ENCODE assay signal across 22 mouse cellular contexts in genomic region chr2:91242547-91242946, GRCm38 (mm10). TPM values are rescaled to one million over a fixed set of nuclear protein-coding genes. Genes with fewer than 3 reads are reported as not detected.
DNase-seq lines count a peak whose midpoint lies in the region; ATAC-seq and TF ChIP-seq lines count a peak whose summit lies in the region.
"Had no signal": no experiment of that assay in that cellular context is flagged by ENCODE, and none has a peak within 500 bp of the region (broad histone marks: within the 10 kb centered on the region; RNA-seq: fewer than 3 reads in every experiment).

No protein-coding gene starts in this region.

- no peak overlapping the region for H3K9ac ChIP-seq in CH12.LX (ENCODE audit: insufficient read depth, low read depth)
- no peak overlapping the region for H3K9ac ChIP-seq in liver, embryonic 13.5 days
- no peak overlapping the region for H3K9ac ChIP-seq in forebrain, embryonic 12.5 days
- H3K9ac ChIP-seq: forebrain, postnatal 0 days; liver, embryonic 14.5 days had no signal

- peak overlapping the region; percentile 32; the same call in 1 of the 2 replicates for H3K4me2 ChIP-seq in CH12.LX (ENCODE audit: insufficient read depth, low read depth, poor library complexity, severe bottlenecking)
- no peak overlapping the region for H3K4me2 ChIP-seq in liver, embryonic 13.5 days
- H3K4me2 ChIP-seq in forebrain, embryonic 12.5 days: no peak overlapping the region

- in situ Hi-C loops in CH12.LX (cut with MboI; ENCODE audit: low pct_ligation_motif_present, low pct_unique_long_range_greater_than_20kb, low sequenced_read_pairs): no loop called here

- dilution Hi-C loops in CH12.LX (cut with MboI; ENCODE audit: extremely low pct_ligation_motif_present, extremely low pct_unique_long_range_greater_than_20kb, low sequenced_read_pairs): no loop called here

- TF ChIP-seq EP300 in CH12.LX (IDR thresholded peaks at IDR 0.05; ENCODE audit: low read length): no peak

- no peak for TF ChIP-seq CTCF in CH12.LX (conservative IDR thresholded peaks at IDR 0.05 in 1 of 2, IDR thresholded peaks at IDR 0.05 in 1 of 2; ENCODE audit: low read depth in 2 of 2, low read length in 2 of 2)

- WGBS in liver, embryonic 13.5 days (ENCODE audit: insufficient replicate concordance): 29% methylated on average over 5 of the region's 5 CpGs
- WGBS in forebrain, embryonic 12.5 days: 78% methylated on average over 5 of the region's 5 CpGs

- 0 out of 2 replicates have a peak, but pooled peaks have one; percentile 18 for ATAC-seq in liver, embryonic 13.5 days (ENCODE audit: low read depth)
- ATAC-seq in forebrain, embryonic 12.5 days (ENCODE audit: low FRiP score): no peak
- ATAC-seq: forebrain, postnatal 0 days had no signal

- H3K4me3 ChIP-seq in CH12.LX (replicated peaks in 1 of 3; ENCODE audit: low read depth in 2 of 3, low read length in 2 of 3, poor library complexity in 1 of 3): no peak overlapping the region
- no peak overlapping the region for H3K4me3 ChIP-seq in liver, embryonic 13.5 days (replicated peaks)
- no peak overlapping the region for H3K4me3 ChIP-seq in forebrain, embryonic 12.5 days (replicated peaks)
- H3K4me3 ChIP-seq: heart, adult 2 months; left cerebral cortex, adult 2 months had no signal

- H3K36me3 ChIP-seq in CH12.LX (replicated peaks in 1 of 2; ENCODE audit: control insufficient read depth in 1 of 2, insufficient read depth in 1 of 2, low read length in 1 of 2): no peaks in the 10 kb centered on the region
- no peaks in the 10 kb centered on the region for H3K36me3 ChIP-seq in liver, embryonic 13.5 days
- no peaks in the 10 kb centered on the region for H3K36me3 ChIP-seq in forebrain, embryonic 12.5 days (replicated peaks)

- TF ChIP-seq POLR2A in CH12.LX (IDR thresholded peaks at IDR 0.05; ENCODE audit: low read depth, low read length): no peak

- H3K27me3 ChIP-seq in CH12.LX (replicated peaks): no peaks in the 10 kb centered on the region
- no peaks in the 10 kb centered on the region for H3K27me3 ChIP-seq in liver, embryonic 13.5 days
- no peaks in the 10 kb centered on the region for H3K27me3 ChIP-seq in forebrain, embryonic 12.5 days

- H3K4me1 ChIP-seq in CH12.LX (ENCODE audit: control insufficient read depth in 1 of 2, insufficient read depth in 2 of 2): peaks cover 6 to 21% of the 10 kb centered on the region in 2 experiments; a peak in 3 of 4 replicates
- H3K4me1 ChIP-seq in liver, embryonic 13.5 days (replicated peaks): peaks cover 42% of the 10 kb centered on the region
- peaks cover 4% of the 10 kb centered on the region; the same call in 1 of the 2 replicates for H3K4me1 ChIP-seq in forebrain, embryonic 12.5 days

- DNase-seq in urinary bladder, postnatal 14 days (ENCODE audit: low spot score): peak; percentile 14
- no peak for DNase-seq in urinary bladder, adult 2 months (ENCODE audit: low spot score)
- peak; percentile 31 for DNase-seq in CH12.LX (ENCODE audit: extremely low read depth)
- DNase-seq in liver, embryonic 13.5 days: no peak
- no peak for DNase-seq in kidney, postnatal 36 days
- no peak for DNase-seq in frontal cortex, postnatal 14 days (ENCODE audit: low spot score in 2 of 2)
- DNase-seq: adrenal gland, postnatal 14 days; cerebellum, adult 11 months; cerebellum, postnatal 14 days; forebrain, postnatal 0 days; gastrocnemius, postnatal 14 days; heart, adult 2 months; kidney, adult 2 months; kidney, postnatal 14 days; left cerebral cortex, postnatal 4 days; lung, postnatal 14 days; thymus, postnatal 14 days had no signal

- no peak for TF ChIP-seq RAD21 in CH12.LX (IDR thresholded peaks at IDR 0.05; ENCODE audit: low read depth, low read length)

- H3K9me3 ChIP-seq in CH12.LX (replicated peaks; ENCODE audit: low read length): no peaks in the 10 kb centered on the region
- no peaks in the 10 kb centered on the region for H3K9me3 ChIP-seq in liver, embryonic 13.5 days (replicated peaks)
- H3K9me3 ChIP-seq in forebrain, embryonic 12.5 days: no peaks in the 10 kb centered on the region

- H3K79me2 ChIP-seq in CH12.LX (replicated peaks; ENCODE audit: control insufficient read depth, extremely low read depth, insufficient read depth, poor library complexity, severe bottlenecking): no peaks in the 10 kb centered on the region; the same call in 1 of the 2 replicates

- no peak overlapping the region for H3K27ac ChIP-seq in CH12.LX (ENCODE audit: insufficient read depth, low read depth)
- H3K27ac ChIP-seq in liver, embryonic 13.5 days: no peak overlapping the region
- no peak overlapping the region for H3K27ac ChIP-seq in forebrain, embryonic 12.5 days
- H3K27ac ChIP-seq: heart, adult 2 months; liver, embryonic 14.5 days had no signal

TF ChIP-seq in CH12.LX, 34 proteins besides CTCF, POLR2A, EP300 and RAD21:
- TF ChIP-seq BHLHE40 (IDR thresholded peaks at IDR 0.05; ENCODE audit: low read depth, low read length): peak; percentile 40; the same call in 1 of the 2 replicates
- peak; percentile 84 for TF ChIP-seq MYC (IDR thresholded peaks at IDR 0.05; ENCODE audit: low read depth, low read length)
- no peak for TF ChIP-seq UBTF (IDR thresholded peaks at IDR 0.05; ENCODE audit: low read depth, low read length)
- no peak for TF ChIP-seq GABPA (IDR thresholded peaks at IDR 0.05; ENCODE audit: insufficient replicate concordance, low read depth, low read length)
- TF ChIP-seq MXI1 (IDR thresholded peaks at IDR 0.05; ENCODE audit: low read depth, low read length): peak; percentile 53; the same call in 1 of the 2 replicates
- peak; percentile 36 for TF ChIP-seq ETS1 (conservative IDR thresholded peaks at IDR 0.05; ENCODE audit: low read depth, low read length)
- no peak for TF ChIP-seq KAT2A (IDR thresholded peaks at IDR 0.05; ENCODE audit: insufficient replicate concordance, low read length)
- TF ChIP-seq POLR2AphosphoS2 (IDR thresholded peaks at IDR 0.05; ENCODE audit: low read depth, low read length): no peak
- peak; percentile 92 for TF ChIP-seq MAX (IDR thresholded peaks at IDR 0.05; ENCODE audit: low read length)

RNA-seq across cellular contexts. Expression of gene Ddb2, which starts 5.8 kb away (rescaled TPM):
- polyA plus RNA-seq in urinary bladder, adult 2 months (2012; rRNA removed): 28.5 and 43.1 TPM in 2 replicates
- 11.0 and 13.9 TPM in 2 replicates for total RNA-seq in CH12.LX (2012; rRNA removed)
- 20.2 and 23.4 TPM in 2 replicates for total RNA-seq in CH12.LX (2014; rRNA removed)
- 14.1 and 15.2 TPM in 2 replicates for polyA plus RNA-seq in CH12.LX (2012; ENCODE audit: insufficient read length, low read depth)
- 5.5 and 6.0 TPM in 2 replicates for polyA plus RNA-seq in liver, embryonic 13.5 days (2015; fragmentation: Nextera tagmentation; extraction: Ambion mirVana)
- polyA plus RNA-seq in forebrain, embryonic 12.5 days (2016; fragmentation: Nextera tagmentation; extraction: Ambion mirVana): 10.3 TPM in 2 replicates

RNA-seq across cellular contexts. Expression of gene Pacsin3, which starts 13.2 kb away (rescaled TPM):
- polyA plus RNA-seq in urinary bladder, adult 2 months (2012; rRNA removed): 43.3 and 46.7 TPM in 2 replicates
- total RNA-seq in CH12.LX (2012; rRNA removed) (5.3 and 9.1 TPM in 2 replicates), CH12.LX (2014; rRNA removed) (1.2 and 1.5 TPM in 2 replicates)
- polyA plus RNA-seq in CH12.LX (2012; ENCODE audit: insufficient read length, low read depth): 1.4 and 3.1 TPM in 2 replicates
- polyA plus RNA-seq in liver, embryonic 13.5 days (2015; fragmentation: Nextera tagmentation; extraction: Ambion mirVana): 10.5 and 11.5 TPM in 2 replicates
- polyA plus RNA-seq in forebrain, embryonic 12.5 days (2016; fragmentation: Nextera tagmentation; extraction: Ambion mirVana): 28.1 and 29.1 TPM in 2 replicates
- total RNA-seq: megakaryocyte-erythroid progenitor cell, adult 5-6 weeks had no signal

RNA-seq across cellular contexts. Expression of gene Arfgap2, which starts 22.2 kb away (rescaled TPM):
- 30.7 and 41.6 TPM in 2 replicates for polyA plus RNA-seq in urinary bladder, adult 2 months (2012; rRNA removed)
- total RNA-seq in CH12.LX (2012; rRNA removed) (57.0 and 71.6 TPM in 2 replicates), CH12.LX (2014; rRNA removed) (48.3 and 55.1 TPM in 2 replicates)
- 77.6 and 80.0 TPM in 2 replicates for polyA plus RNA-seq in CH12.LX (2012; ENCODE audit: insufficient read length, low read depth)
- polyA plus RNA-seq in liver, embryonic 13.5 days (2015; fragmentation: Nextera tagmentation; extraction: Ambion mirVana): 64.1 and 70.4 TPM in 2 replicates
- 93.2 and 97.1 TPM in 2 replicates for polyA plus RNA-seq in forebrain, embryonic 12.5 days (2016; fragmentation: Nextera tagmentation; extraction: Ambion mirVana)

RNA-seq across cellular contexts. Expression of gene Acp2, which starts 39.9 kb away (rescaled TPM):
- polyA plus RNA-seq in urinary bladder, adult 2 months (2012; rRNA removed): 18.8 and 24.2 TPM in 2 replicates
- 3.1 and 4.2 TPM in 2 replicates for total RNA-seq in CH12.LX (2012; rRNA removed)
- 2.4 and 2.9 TPM in 2 replicates for total RNA-seq in CH12.LX (2014; rRNA removed)
- polyA plus RNA-seq in CH12.LX (2012; ENCODE audit: insufficient read length, low read depth): 3.1 TPM in 2 replicates
- polyA plus RNA-seq in liver, embryonic 13.5 days (2015; fragmentation: Nextera tagmentation; extraction: Ambion mirVana): 8.2 and 10.4 TPM in 2 replicates
- polyA plus RNA-seq in forebrain, embryonic 12.5 days (2016; fragmentation: Nextera tagmentation; extraction: Ambion mirVana): 33.2 and 33.9 TPM in 2 replicates

RNA-seq across cellular contexts. Expression of gene Nr1h3, which starts 39.9 kb away (rescaled TPM):
- 18.6 and 20.8 TPM in 2 replicates for polyA plus RNA-seq in urinary bladder, adult 2 months (2012; rRNA removed)
- total RNA-seq in CH12.LX (2012; rRNA removed) (0.50 and 0.93 TPM in 2 replicates), CH12.LX (2014; rRNA removed) (0.17 and 0.59 TPM in 2 replicates)
- 0.19 TPM in 1 of 2 replicates, not detected in the other for polyA plus RNA-seq in CH12.LX (2012; ENCODE audit: insufficient read length, low read depth)
- 14.1 and 16.5 TPM in 2 replicates for polyA plus RNA-seq in liver, embryonic 13.5 days (2015; fragmentation: Nextera tagmentation; extraction: Ambion mirVana)
- 1.4 TPM in 2 replicates for polyA plus RNA-seq in forebrain, embryonic 12.5 days (2016; fragmentation: Nextera tagmentation; extraction: Ambion mirVana)
- total RNA-seq: hematopoietic stem cell, adult 5-6 weeks; megakaryocyte-erythroid progenitor cell, adult 5-6 weeks had no signal

Comparison
In these comparisons a context has a peak if more than half of its experiments do, and no peak if none do; other contexts are left out.
1. DNase-seq: peak in urinary bladder, postnatal 14 days (single experiment) and CH12.LX (single experiment); none in urinary bladder, adult 2 months (single experiment), liver, embryonic 13.5 days (single experiment), kidney, postnatal 36 days (0 of 2) and frontal cortex, postnatal 14 days (0 of 2).